Mouse (Mus musculus) liver, embryonic 14.5 days (tissue): ENCODE results near the gene Uqcr11.

Experiments
- CTCF ChIP-seq: IDR thresholded peaks from 2 replicates; pipeline ENCODE4 v1.5.1; 2016; ENCODE audit warnings: antibody characterized with exemption, low read depth, control low read depth
- EP300 ChIP-seq: IDR thresholded peaks from 2 replicates; pipeline ENCODE4 v1.6.1; 2016; ENCODE audit warnings: antibody characterized with exemption, low read depth

- TF ChIP-seq CTCF (no peak), EP300 (no peak)
These were observed 9.0 kb downstream of the Uqcr11 start for GRCm38 (mm10) chr10:80397524-80398173.
